Mouse (Mus musculus) embryonic fibroblast, embryonic 13.5 days (primary cell): ENCODE data around the gene Raver2.
"Not testable (repeated sequence)": the region's sequence is repeated elsewhere in the genome, so short reads cannot be mapped to it uniquely, and the experiment has no call there.

Experiments
- CTCF ChIP-seq: IDR thresholded peaks from 2 replicates; pipeline ENCODE4 v1.5.1; 2011; ENCODE audit warnings: mild to moderate bottlenecking, control low read depth, low read length, moderate library complexity, borderline replicate concordance; ENCODE audit not compliant: insufficient read depth
- POLR2A ChIP-seq: IDR thresholded peaks from 2 replicates; pipeline ENCODE4 v1.6.1; 2011; ENCODE audit warnings: low read depth, mild to moderate bottlenecking, control low read depth, low read length, moderate library complexity

GRCm38 (mm10) chr4:101090630-101091029, 21.8 kb downstream of the Raver2 start:
- not testable (repeated sequence) for TF ChIP-seq CTCF, POLR2A
